Mouse (Mus musculus) stomach, postnatal 0 days (tissue): ENCODE measurements around the gene Adcy1. TPM values are rescaled to one million over a fixed set of nuclear protein-coding genes. Genes with fewer than 3 reads are reported as not detected.
A peak's percentile ranks its signal among the peaks of the same experiment; 100 is the strongest.
"Not testable (repeated sequence)": the region's sequence is repeated elsewhere in the genome, so short reads cannot be mapped to it uniquely, and the experiment has no call there.

Experiments
- ATAC-seq: fragments of 200-750 bp; cut with Nextera tagmentation; 2 replicates; pipeline ENCODE4 v1.8.0; 2017; ENCODE audit not compliant: low FRiP score, low TSS enrichment
- DNase-seq: peaks from one replicate; pipeline ENCODE4 v3.0.0-alpha.2; 2016; ENCODE audit warnings: low spot score
- H3K27ac ChIP-seq: fragments of 300-500 bp; sonication (generic); replicated peaks from 2 replicates; pipeline ENCODE4 v1.5.1; 2014; ENCODE audit warnings: mild to moderate bottlenecking, control low read depth
- H3K27me3 ChIP-seq: fragments of 300-500 bp; sonication (generic); 2 replicates; pipeline ENCODE4 v1.6.1; 2014; ENCODE audit warnings: low read length; ENCODE audit not compliant: control insufficient read depth, insufficient read depth
- H3K36me3 ChIP-seq: fragments of 300-500 bp; sonication (generic); 2 replicates; pipeline ENCODE4 v1.6.1; 2014; ENCODE audit warnings: low read length, mixed read lengths; ENCODE audit not compliant: control insufficient read depth, insufficient read depth
- H3K4me1 ChIP-seq: fragments of 300-500 bp; sonication (generic); replicated peaks from 2 replicates; pipeline ENCODE4 v1.6.1; 2014; ENCODE audit warnings: antibody characterized with exemption; ENCODE audit not compliant: control insufficient read depth, insufficient read depth
- H3K4me2 ChIP-seq: fragments of 300-500 bp; sonication (generic); replicated peaks from 2 replicates; pipeline ENCODE4 v1.6.1; 2014; ENCODE audit warnings: low read depth, mild to moderate bottlenecking, control low read depth, moderate library complexity
- H3K4me3 ChIP-seq: fragments of 300-500 bp; sonication (generic); 2 replicates; pipeline ENCODE4 v1.5.1; 2014; ENCODE audit warnings: low read depth, low read length, control low read depth
- H3K9ac ChIP-seq: fragments of 300-500 bp; sonication (generic); 2 replicates; pipeline ENCODE4 v1.6.1; 2014; ENCODE audit warnings: mild to moderate bottlenecking, low read length, control low read depth, mixed read lengths
- H3K9me3 ChIP-seq: fragments of 300-500 bp; sonication (generic); 2 replicates; pipeline ENCODE4 v1.6.1; 2016; ENCODE audit warnings: low read length; ENCODE audit not compliant: control insufficient read depth
- CTCF ChIP-seq: IDR thresholded peaks from 2 replicates; pipeline ENCODE4 v1.5.1; 2016; ENCODE audit warnings: antibody characterized with exemption, low read depth, mild to moderate bottlenecking, moderate library complexity
- EP300 ChIP-seq: optimal IDR thresholded peaks from 2 replicates; pipeline ENCODE3; 2016; ENCODE audit warnings: antibody characterized with exemption
- WGBS: fragments of 180-500 bp; shearing (Covaris S2); extraction: QIAGEN DNeasy Blood & Tissue Kit; methylation state at CpG from one replicate; pipeline ENCODE4 v1.1.7; 2014; 5-methylcytosine and 5-hydroxymethylcytosine counted together
- polyA plus RNA-seq: library from polyadenylated mRNA; unstranded; fragments of >200 nt; fragmentation: Nextera tagmentation; extraction: Ambion mirVana; gene quantifications from 2 replicates; pipeline ENCODE4 v1.2.1, GENCODE M21; 2015

Adcy1 gene
- polyA plus RNA-seq, 1 experiment from 2014 or later, result 0.82 TPM

DNA sequence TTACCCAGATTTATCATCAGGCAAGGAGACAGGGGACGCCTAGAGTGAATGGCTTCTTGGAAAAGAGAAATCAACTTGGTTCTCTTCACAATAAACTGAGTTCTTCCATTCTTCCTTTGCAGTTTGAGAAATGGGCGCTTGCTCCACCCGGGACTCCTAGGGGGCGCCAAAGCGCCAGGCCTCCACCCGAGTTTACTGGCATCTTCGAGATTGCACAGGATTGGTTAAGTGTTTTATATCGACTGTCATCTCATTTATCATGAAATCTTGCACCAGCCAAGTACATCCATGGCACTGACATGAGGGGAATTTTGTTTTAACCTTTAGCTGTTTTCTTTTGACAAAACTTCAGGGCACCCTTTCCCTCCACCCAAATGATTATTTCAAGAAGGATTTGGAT is 152.4 kb downstream of the Adcy1 start:
- DNase-seq, result peak; percentile 69
- no peaks in the 10 kb centered on the region for H3K9me3 ChIP-seq
- TF ChIP-seq CTCF (peak; percentile 82), EP300 (no peak)
- no peaks in the 10 kb centered on the region for H3K36me3 ChIP-seq
- peaks cover 5% of the 10 kb centered on the region; the same call in 1 of the 2 replicates for H3K4me1 ChIP-seq
- H3K27ac ChIP-seq, result no peak overlapping the region
- H3K4me3 ChIP-seq, result no peak overlapping the region
- WGBS, result 11% methylated on average over 8 of the region's 8 CpGs
- no peak for ATAC-seq
- no peaks in the 10 kb centered on the region; the same call in 1 of the 2 replicates for H3K27me3 ChIP-seq
- H3K9ac ChIP-seq, result no peak overlapping the region
- H3K4me2 ChIP-seq, result no peak overlapping the region

DNA sequence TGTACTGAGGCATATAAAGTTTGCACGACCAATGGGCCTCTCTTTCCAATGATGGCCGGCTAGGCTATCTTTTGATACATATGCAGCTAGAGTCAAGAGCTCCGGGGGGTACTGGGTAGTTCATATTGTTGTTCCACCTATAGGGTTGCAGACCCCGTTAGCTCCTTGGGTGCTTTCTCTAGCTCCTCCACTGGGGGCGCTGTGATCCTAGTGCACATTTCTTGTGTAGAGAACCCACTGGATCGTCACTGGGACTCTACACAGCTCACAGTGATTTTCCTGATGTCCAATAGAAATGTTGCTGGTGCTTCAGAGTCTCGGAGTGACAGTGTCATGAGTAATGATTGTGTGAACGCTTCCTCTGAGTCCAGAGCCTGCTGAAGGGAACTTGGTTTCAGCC is 158.5 kb downstream of the Adcy1 start:
- not testable (repeated sequence) for H3K36me3 ChIP-seq, H3K27ac ChIP-seq, H3K4me3 ChIP-seq, H3K9ac ChIP-seq, H3K9me3 ChIP-seq, H3K4me2 ChIP-seq, H3K4me1 ChIP-seq, H3K27me3 ChIP-seq, DNase-seq, ATAC-seq
- peak; percentile 55 for TF ChIP-seq CTCF
- 72% methylated on average over 8 of the region's 8 CpGs for WGBS

DNA sequence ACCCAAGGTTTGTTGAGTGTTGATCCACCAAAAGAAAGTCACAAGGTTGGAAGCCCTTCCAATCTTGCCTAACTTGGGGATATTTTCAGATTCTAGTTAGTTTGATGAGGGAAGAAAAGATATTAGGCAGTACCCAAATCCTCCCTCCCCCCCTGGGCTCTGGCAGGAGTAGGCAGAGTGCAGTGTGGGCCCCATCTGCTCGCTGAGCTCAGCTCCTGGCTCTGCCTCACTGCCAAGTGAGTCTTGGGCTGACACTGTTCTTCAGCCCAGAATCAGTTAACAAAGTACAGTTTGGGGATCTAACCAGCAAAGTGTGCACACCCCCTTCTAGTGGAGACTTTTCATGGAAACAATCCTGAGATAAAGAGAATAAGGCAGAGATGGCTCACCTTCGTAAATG is 162.9 kb downstream of the Adcy1 start:
- no peak for DNase-seq
- Histone ChIP-seq H3K4me1 (no peaks in the 10 kb centered on the region), H3K36me3 (no peaks in the 10 kb centered on the region), H3K27ac (no peak overlapping the region), H3K9ac (no peak overlapping the region), H3K4me2 (no peak overlapping the region), H3K4me3 (no peak overlapping the region), H3K9me3 (no peaks in the 10 kb centered on the region), H3K27me3 (no peaks in the 10 kb centered on the region)
- no peak for ATAC-seq
- no peak for TF ChIP-seq CTCF
- TF ChIP-seq EP300, result no peak
- WGBS, result 57% methylated on average over 2 of the region's 2 CpGs

DNA sequence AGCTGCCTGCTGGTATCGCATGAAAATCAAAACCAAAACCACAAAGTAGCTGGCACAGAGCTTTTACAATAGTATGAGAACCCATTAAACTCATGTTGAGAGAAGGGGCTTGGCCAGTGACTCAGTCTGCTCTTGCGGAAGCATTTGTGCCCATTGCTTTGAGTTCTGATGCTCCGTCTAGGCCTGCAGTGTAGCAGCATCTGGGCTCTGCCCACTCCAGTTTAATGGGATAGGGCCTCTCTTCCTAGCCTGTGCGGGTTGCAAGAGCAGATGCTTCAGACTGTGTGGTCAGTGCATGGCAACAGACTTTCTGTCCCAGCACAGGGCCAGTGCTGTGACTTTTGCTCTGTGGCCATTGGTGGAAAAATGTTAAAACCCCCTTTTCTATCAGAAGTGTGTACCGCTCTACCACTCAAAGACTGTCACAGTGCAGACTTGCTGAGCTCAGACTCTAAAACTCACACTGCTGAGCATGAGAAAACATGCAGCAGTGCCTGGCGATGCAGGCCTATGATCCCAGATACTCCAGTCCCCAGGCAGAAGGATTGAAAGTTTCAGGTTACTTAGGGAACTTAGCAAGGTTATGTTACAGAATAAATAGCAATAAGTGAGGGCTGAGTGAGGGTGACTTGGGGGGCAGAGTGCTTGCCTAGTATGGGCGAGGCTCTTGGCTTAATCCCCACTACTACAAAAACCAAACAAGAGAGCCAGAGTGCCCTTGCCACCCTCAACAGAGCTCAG is 163.7 kb downstream of the Adcy1 start:
- Histone ChIP-seq H3K36me3 (no peaks in the 10 kb centered on the region), H3K4me2 (no peak overlapping the region), H3K27me3 (no peaks in the 10 kb centered on the region), H3K4me1 (no peaks in the 10 kb centered on the region), H3K9me3 (no peaks in the 10 kb centered on the region), H3K27ac (no peak overlapping the region), H3K9ac (no peak overlapping the region), H3K4me3 (no peak overlapping the region)
- DNase-seq (no peak), ATAC-seq (no peak)
- TF ChIP-seq EP300, result no peak
- WGBS, result 77% methylated on average over 7 of the region's 7 CpGs

DNA sequence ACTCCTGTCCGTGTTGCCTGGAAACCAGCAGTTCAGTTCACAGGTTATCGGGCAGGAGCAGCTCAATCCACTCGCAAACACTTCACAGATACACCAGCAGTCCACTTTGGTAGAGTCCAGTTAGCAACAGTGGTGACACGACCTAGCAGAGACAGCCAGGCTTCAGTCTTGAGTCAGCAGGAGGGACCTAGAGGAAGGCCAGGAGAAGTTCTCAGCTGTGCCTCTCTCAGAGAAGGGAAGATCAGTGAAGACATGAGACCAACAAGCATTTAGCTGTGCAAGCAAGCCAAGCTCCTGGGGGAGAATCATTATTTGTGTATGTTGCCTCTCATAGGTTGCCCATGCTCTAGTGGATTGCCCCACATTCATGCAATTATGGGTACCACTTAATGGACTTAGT is 164.8 kb downstream of the Adcy1 start:
- DNase-seq (no peak), ATAC-seq (no peak)
- H3K9ac ChIP-seq, result no peak overlapping the region
- no peaks in the 10 kb centered on the region for H3K9me3 ChIP-seq
- no peaks in the 10 kb centered on the region for H3K36me3 ChIP-seq
- no peaks in the 10 kb centered on the region for H3K4me1 ChIP-seq
- H3K27me3 ChIP-seq, result no peaks in the 10 kb centered on the region
- 85% methylated on average over 4 of the region's 4 CpGs for whole genome bisulfite sequencing
- no peak for TF ChIP-seq CTCF
- TF ChIP-seq EP300, result no peak
- H3K4me3 ChIP-seq, result no peak overlapping the region
- H3K27ac ChIP-seq, result no peak overlapping the region
- no peak overlapping the region for H3K4me2 ChIP-seq

Other genes with a start within 250 kb of the Adcy1 start
- gene Gm11983, start 225.8 kb upstream of the Adcy1 start, polyA plus RNA-seq, result not detected in 2 replicates
- not detected in 2 replicates for gene Gm11985, start 125.1 kb downstream of the Adcy1 start, polyA plus RNA-seq
- 2.3 and 4.5 TPM in 2 replicates for gene Igfbp1, start 134.3 kb downstream of the Adcy1 start, polyA plus RNA-seq
- gene Igfbp3, start 150.4 kb downstream of the Adcy1 start, polyA plus RNA-seq, result 46.0 and 50.6 TPM in 2 replicates